Mouse (Mus musculus): ENCODE data around the gene Gsap. TPM values are rescaled to one million over a fixed set of nuclear protein-coding genes. Genes with fewer than 3 reads are reported as not detected.
"Not testable (repeated sequence)": the region's sequence is repeated elsewhere in the genome, so short reads cannot be mapped to it uniquely, and the experiment has no call there.

The Gsap gene
- 4.7 and 4.9 TPM in 2 replicates for polyA plus RNA-seq (2015; fragmentation: Nextera tagmentation; extraction: Ambion mirVana)

GRCm38 (mm10) chr5:21185764-21186685, at the start of gene Gsap:
Gsap (plus strand) TSS chr5:21186255.
- H3K27ac ChIP-seq (replicated peaks), result peak within 1 kb of the TSS; percentile 14; the same call in 1 of the 2 replicates
- H3K36me3 ChIP-seq, result no peaks in the 10 kb centered on the region
- H3K9me3 ChIP-seq, result peaks cover 8% of the 10 kb centered on the region; the same call in 1 of the 2 replicates
- H3K4me2 ChIP-seq, result peak within 1 kb of the TSS; percentile 72
- no peaks in the 10 kb centered on the region for H3K27me3 ChIP-seq
- peak; percentile 91 for ATAC-seq (ENCODE audit: low read depth)
- 2% methylated on average over 43 of the region's 43 CpGs for WGBS
- peak within 1 kb of the TSS; percentile 74 for H3K9ac ChIP-seq
- H3K4me1 ChIP-seq (replicated peaks), result peaks cover 16% of the 10 kb centered on the region; the same call in 1 of the 2 replicates
- peak within 1 kb of the TSS; percentile 52 for H3K4me3 ChIP-seq

DNA sequence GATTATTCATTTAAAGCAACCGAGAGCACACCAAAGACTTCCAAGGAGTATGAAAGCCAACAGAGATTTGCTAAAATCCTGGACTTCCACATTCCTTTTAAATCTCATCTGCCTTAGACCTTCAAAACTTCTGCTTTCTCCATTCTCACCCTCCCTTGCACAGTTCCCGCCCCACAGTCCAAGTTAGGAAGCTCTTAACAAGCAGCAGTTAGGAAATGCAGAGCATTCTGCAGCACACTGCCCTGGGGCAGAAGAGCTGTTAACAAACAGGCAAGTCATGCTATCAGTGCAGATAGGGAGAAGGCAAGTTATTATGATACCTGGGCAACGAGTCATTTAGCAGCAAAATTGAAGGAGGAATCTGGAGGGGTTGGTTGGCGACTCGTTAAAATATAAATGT, 49.5 kb upstream of the Gsap start:
- no peaks in the 10 kb centered on the region for H3K4me1 ChIP-seq (replicated peaks)
- ATAC-seq (ENCODE audit: low read depth), result no peak
- no peak overlapping the region for H3K27ac ChIP-seq (replicated peaks)
- no peaks in the 10 kb centered on the region for H3K9me3 ChIP-seq
- no peak overlapping the region for H3K4me2 ChIP-seq
- H3K27me3 ChIP-seq, result no peaks in the 10 kb centered on the region
- H3K4me3 ChIP-seq, result no peak overlapping the region
- H3K36me3 ChIP-seq, result no peaks in the 10 kb centered on the region
- H3K9ac ChIP-seq, result no peak overlapping the region
- 83% methylated on average over 5 of the region's 5 CpGs for WGBS

- H3K27me3 ChIP-seq, result no peaks in the 10 kb centered on the region
- no peak overlapping the region for H3K4me3 ChIP-seq
- WGBS, result 63% methylated on average over 9 of the region's 9 CpGs
- 0 out of 2 replicates have a peak overlapping the region, but pooled peaks have one; percentile 4 for H3K27ac ChIP-seq (replicated peaks)
- no peak overlapping the region for H3K9ac ChIP-seq
- no peaks in the 10 kb centered on the region for H3K36me3 ChIP-seq
- no peak overlapping the region for H3K4me2 ChIP-seq
- H3K4me1 ChIP-seq (replicated peaks), result no peaks in the 10 kb centered on the region
- H3K9me3 ChIP-seq, result no peaks in the 10 kb centered on the region
- peak; percentile 61 for ATAC-seq (ENCODE audit: low read depth)
These were observed 46.5 kb upstream of the Gsap start for GRCm38 (mm10) chr5:21139505-21139904.

GRCm38 (mm10) chr5:21141133-21141551, 44.9 kb upstream of the Gsap start:
- H3K27me3 ChIP-seq; ATAC-seq (ENCODE audit: low read depth); H3K27ac ChIP-seq (replicated peaks); H3K4me1 ChIP-seq (replicated peaks); H3K4me3 ChIP-seq; H3K36me3 ChIP-seq; H3K9ac ChIP-seq; H3K9me3 ChIP-seq; H3K4me2 ChIP-seq: not testable (repeated sequence)
- 82% methylated on average over 7 of the region's 7 CpGs for WGBS

DNA sequence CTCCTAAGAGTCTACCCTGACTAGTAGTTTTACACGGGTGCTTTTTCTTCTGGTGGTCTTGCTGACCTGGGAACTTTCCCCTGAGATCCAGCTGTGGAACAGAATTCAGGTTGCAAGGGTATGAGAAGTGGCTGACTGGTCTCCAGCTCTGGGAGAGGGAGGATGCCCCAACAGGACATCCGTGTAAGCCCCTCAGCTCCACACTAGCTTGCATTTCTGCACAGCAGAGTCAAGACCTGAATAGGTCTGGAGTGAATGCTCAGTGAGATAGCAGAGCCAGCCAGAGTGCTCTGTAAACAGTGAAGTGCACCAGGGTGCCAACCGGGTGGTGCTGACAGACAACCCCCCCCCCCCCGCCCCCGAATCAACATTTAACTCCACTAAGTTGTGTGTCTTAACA, 44.4 kb upstream of the Gsap start:
- Histone ChIP-seq H3K27me3 (no peaks in the 10 kb centered on the region), H3K4me1 (replicated peaks) (no peaks in the 10 kb centered on the region), H3K27ac (replicated peaks) (no peak overlapping the region), H3K36me3 (no peaks in the 10 kb centered on the region), H3K9me3 (no peaks in the 10 kb centered on the region), H3K4me2 (no peak overlapping the region), H3K9ac (no peak overlapping the region), H3K4me3 (no peak overlapping the region)
- WGBS, result 66% methylated on average over 5 of the region's 5 CpGs
- ATAC-seq (ENCODE audit: low read depth), result no peak

GRCm38 (mm10) chr5:21143032-21143431, 43.0 kb upstream of the Gsap start:
- Histone ChIP-seq H3K9me3 (no peaks in the 10 kb centered on the region), H3K27ac (replicated peaks) (no peak overlapping the region), H3K4me2 (no peak overlapping the region), H3K27me3 (no peaks in the 10 kb centered on the region), H3K4me3 (no peak overlapping the region), H3K9ac (no peak overlapping the region), H3K4me1 (replicated peaks) (no peaks in the 10 kb centered on the region), H3K36me3 (no peaks in the 10 kb centered on the region)
- no peak for ATAC-seq (ENCODE audit: low read depth)
- 91% methylated on average over 7 of the region's 7 CpGs for WGBS

DNA sequence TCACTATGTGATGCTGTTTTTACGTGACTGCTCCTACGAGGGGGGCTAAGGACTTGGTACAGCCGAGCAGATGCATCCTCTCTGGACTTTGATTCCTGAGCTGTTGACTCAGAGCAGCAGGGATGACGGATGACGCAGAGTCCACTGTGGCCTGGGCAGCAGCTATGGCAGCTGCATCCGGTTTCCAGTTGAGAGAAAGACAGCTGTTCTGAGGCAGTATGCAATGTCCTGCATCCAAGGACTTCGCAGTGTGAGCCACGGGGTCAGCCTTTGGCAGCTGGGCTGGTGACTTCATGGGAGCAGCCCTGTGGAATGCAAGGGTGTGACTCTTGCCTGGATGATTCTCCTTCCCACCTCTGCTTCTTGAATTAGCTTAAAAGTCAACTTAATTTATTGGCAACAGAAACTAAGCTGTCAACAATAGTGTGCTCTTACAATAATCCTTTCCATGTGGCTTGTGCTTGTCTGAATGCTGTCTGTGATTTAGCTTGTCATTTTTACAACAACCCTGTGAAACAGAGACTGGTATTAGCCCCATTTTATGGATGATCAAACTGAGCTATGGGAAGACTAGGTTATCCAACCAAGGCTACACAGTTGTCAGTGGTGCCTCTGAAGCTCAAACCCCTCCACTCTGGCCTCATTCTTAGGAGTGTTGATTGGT, 41.4 kb upstream of the Gsap start:
- Histone ChIP-seq H3K4me1 (replicated peaks) (no peaks in the 10 kb centered on the region), H3K9ac (no peak overlapping the region), H3K4me2 (no peak overlapping the region), H3K4me3 (no peak overlapping the region), H3K27me3 (no peaks in the 10 kb centered on the region), H3K9me3 (no peaks in the 10 kb centered on the region), H3K27ac (replicated peaks) (no peak overlapping the region), H3K36me3 (no peaks in the 10 kb centered on the region)
- ATAC-seq (ENCODE audit: low read depth), result no peak; the same call in 1 of the 2 replicates
- WGBS, result 58% methylated on average over 8 of the region's 8 CpGs

GRCm38 (mm10) chr5:21148358-21148757, 37.7 kb upstream of the Gsap start:
- 76% methylated on average over 3 of the region's 3 CpGs for whole genome bisulfite sequencing

DNA sequence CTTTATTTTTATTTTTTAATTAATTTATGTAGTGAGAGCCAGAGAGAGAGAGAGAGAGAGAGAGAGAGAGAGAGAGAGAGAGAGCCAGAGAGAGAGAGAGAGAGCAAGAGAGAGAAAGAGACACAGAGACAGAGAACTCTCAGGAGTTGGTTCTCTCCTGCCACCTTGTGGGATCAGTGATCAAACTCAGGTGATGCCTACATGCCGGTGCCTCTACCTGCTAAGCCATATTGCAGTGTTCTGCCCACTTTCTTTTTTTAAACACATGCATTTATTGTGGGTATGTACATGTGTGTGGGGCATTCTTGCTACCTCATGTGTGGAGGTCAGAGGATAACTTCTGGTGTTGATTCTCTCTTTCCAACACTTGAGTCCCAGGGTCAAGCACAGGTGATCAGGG, 32.4 kb upstream of the Gsap start:
- Histone ChIP-seq H3K4me2 (no peak overlapping the region), H3K27ac (replicated peaks) (no peak overlapping the region), H3K4me3 (no peak overlapping the region), H3K27me3 (no peaks in the 10 kb centered on the region), H3K4me1 (replicated peaks) (no peaks in the 10 kb centered on the region), H3K9ac (no peak overlapping the region), H3K9me3 (peaks cover 18% of the 10 kb centered on the region), H3K36me3 (no peaks in the 10 kb centered on the region)
- 74% methylated on average over 1 of the region's 1 CpGs for WGBS
- no peak for ATAC-seq (ENCODE audit: low read depth)

More at GRCm38 (mm10) chr5:21148358-21148757, 37.7 kb upstream of the Gsap start:
- Histone ChIP-seq H3K9me3 (0 out of 2 replicates have a peak, but pooled peaks cover 6% of the 10 kb centered on the region), H3K27ac (replicated peaks) (no peak overlapping the region), H3K4me2 (no peak overlapping the region), H3K4me1 (replicated peaks) (no peaks in the 10 kb centered on the region), H3K27me3 (no peaks in the 10 kb centered on the region), H3K9ac (no peak overlapping the region), H3K4me3 (no peak overlapping the region), H3K36me3 (no peaks in the 10 kb centered on the region)
- ATAC-seq (ENCODE audit: low read depth), result no peak

DNA sequence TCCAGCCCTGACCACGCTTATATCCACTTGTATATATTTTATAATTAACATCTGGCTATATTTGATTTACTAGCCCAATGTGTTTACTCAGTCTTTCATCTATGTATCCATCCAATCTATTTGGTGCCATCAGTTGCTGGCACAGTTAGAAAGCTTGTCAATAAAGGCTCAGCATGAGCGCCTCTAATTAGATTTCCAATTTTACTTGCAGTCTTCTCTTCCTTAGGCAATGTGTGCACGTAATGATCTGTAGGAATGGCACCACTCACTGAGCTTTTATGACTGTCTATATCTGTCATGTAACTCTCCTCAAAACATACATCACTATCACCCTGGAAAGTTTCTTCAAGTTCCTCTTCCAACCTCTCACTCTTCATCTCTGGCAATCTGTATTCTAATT, 29.3 kb upstream of the Gsap start:
- WGBS, result 85% methylated on average over 3 of the region's 3 CpGs
- no peak for ATAC-seq (ENCODE audit: low read depth)
- no peaks in the 10 kb centered on the region for H3K4me1 ChIP-seq (replicated peaks)
- no peaks in the 10 kb centered on the region for H3K36me3 ChIP-seq
- no peaks in the 10 kb centered on the region for H3K27me3 ChIP-seq
- H3K4me2 ChIP-seq, result no peak overlapping the region
- H3K9me3 ChIP-seq, result peaks cover 11% of the 10 kb centered on the region
- H3K27ac ChIP-seq (replicated peaks), result no peak overlapping the region
- no peak overlapping the region for H3K4me3 ChIP-seq
- no peak overlapping the region for H3K9ac ChIP-seq

DNA sequence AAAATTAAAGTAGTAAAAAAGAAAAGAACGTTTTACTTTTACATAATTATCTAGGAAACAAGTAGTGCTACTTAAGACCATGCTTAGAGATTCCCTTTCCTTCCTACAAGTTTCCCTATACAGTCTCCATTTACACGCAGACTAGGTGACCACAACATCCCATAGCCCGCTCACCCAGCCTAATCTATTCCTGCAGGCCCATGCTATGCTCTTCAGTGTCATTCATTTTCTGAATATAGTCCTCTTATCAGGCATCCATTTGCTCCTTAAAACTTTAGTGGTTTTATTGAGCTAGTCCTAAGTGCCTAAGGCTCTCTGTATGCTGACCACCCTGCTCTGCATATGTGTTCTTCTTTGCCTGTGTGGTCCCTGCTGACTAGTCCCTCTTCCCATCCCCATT, 26.5 kb upstream of the Gsap start:
- 81% methylated on average over 3 of the region's 3 CpGs for WGBS
- Histone ChIP-seq H3K27me3 (no peaks in the 10 kb centered on the region), H3K9me3 (peaks cover 11% of the 10 kb centered on the region), H3K4me1 (replicated peaks) (no peaks in the 10 kb centered on the region), H3K36me3 (no peaks in the 10 kb centered on the region), H3K27ac (replicated peaks) (no peak overlapping the region), H3K4me2 (no peak overlapping the region), H3K4me3 (no peak overlapping the region), H3K9ac (no peak overlapping the region)
- ATAC-seq (ENCODE audit: low read depth), result no peak

DNA sequence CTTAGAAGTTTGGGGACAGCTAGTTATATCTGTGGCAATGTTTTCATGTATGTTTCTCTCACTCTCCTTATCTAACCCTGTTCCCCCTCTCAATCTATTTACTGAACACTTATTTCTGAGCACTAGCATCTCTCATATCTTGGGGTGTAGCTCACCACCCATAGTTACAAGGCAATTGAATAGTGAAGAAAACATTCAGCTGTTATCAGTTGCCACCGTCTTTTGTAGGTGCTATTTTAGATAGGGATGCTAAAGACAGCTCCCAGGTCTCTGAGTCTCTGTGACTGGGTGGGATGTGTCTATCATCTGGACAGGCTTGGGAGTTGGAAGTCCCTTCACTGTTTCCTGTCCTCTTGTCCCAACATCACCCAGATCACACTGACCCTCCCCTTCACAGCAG, 25.3 kb upstream of the Gsap start:
- no peak for ATAC-seq (ENCODE audit: low read depth)
- Histone ChIP-seq H3K9ac (no peak overlapping the region), H3K27me3 (no peaks in the 10 kb centered on the region), H3K9me3 (peaks cover 11% of the 10 kb centered on the region), H3K36me3 (no peaks in the 10 kb centered on the region), H3K27ac (replicated peaks) (no peak overlapping the region), H3K4me2 (no peak overlapping the region), H3K4me1 (replicated peaks) (no peaks in the 10 kb centered on the region), H3K4me3 (no peak overlapping the region)
- 76% methylated on average over 1 of the region's 1 CpGs for WGBS

Measured in neural tube, embryonic 13.5 days (tissue).